Mouse (Mus musculus) left cerebral cortex, postnatal 36 days (tissue): Measurements from ENCODE around the gene Jam3. TPM values are rescaled to one million over a fixed set of nuclear protein-coding genes. Genes with fewer than 3 reads are reported as not detected.

ENCODE experiments used
- DNase-seq, 2 experiments: peaks; one replicate each; pipeline ENCODE4 v3.0.0; 2021 to 2022; ENCODE audit warnings: low spot score in 2 of 2, mixed read lengths in 1 of 2
- intact Hi-C: fragments of 180-260 bp; cut with DNase I; formaldehyde crosslinking; loops from one replicate; pipeline ENCODE4 v1.15.1; 2025
- total RNA-seq, 2 experiments: library from RNA; stranded (reverse); gene quantifications; 2 replicates each; pipeline ENCODE4 v1.2.3; 2021

The Jam3 gene
- total RNA-seq, 2 experiments from 2014 or later = 34.6 to 38.7 TPM

DNA sequence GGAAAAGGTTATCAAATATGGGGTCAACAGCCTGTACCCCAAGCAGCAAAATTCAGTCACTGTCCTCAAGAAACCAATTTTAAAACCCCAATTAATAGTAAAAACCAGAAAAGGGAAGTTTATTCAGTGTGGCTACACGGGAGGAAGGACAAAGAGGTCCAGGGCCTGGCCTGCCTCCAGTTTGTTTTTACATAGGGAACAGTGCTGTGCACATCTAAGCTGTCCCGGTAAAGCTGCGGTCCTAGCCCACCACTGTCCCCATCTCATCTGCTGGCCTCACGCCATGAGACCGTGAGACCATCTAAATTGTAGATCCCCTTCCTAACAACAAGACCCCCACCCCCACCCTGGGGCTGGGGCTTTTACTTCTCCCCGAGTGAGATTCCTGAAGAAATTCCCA is 29.8 kb downstream of the Jam3 start:
- intact Hi-C loops = no loop called here
- DNase-seq = no peak

DNA sequence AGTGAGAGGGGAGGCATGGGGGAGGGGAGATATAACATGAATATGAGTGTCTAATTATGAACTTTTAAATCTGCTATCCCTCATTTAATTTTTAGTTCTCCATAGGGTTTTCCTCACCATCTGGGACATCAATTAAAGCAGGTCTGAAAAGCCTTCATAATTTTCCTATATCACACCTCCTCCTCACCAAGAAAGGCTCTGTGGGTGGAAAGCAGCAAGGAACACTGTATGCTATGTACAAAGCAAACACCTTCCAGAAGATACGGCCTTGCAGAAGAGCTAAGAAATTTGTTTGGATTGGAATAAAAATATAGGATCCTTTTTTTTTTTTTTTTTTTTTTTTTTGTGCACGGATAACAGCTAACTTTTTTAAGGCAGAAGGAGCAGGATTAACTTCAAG is 31.3 kb downstream of the Jam3 start:
- intact Hi-C loops = loop anchor here (1.0 kb wide), 1 partner anchor 14 kb away; no protein-coding TSS in a partner anchor
- peak in 1 of 2 experiments; percentile 38 for DNase-seq

DNA sequence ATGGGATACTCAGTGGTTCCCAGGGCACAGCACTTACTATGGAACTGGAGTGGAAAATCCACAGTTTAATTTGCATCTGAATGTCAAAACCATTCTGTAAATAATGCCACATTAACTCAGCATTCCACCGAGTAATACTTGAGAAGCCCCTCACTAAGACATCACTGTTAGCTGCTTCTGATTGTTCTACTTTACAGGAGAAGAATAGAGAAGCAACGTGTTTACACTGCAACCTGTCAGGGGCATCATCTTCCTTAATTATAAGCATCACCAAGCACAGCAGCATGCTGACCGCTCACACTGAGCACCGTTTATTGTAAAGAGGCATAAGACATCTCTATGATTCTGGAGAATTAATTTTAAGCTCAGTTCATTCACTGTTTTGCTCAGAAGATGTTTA is 32.3 kb downstream of the Jam3 start:
- intact Hi-C loops = no loop called here
- DNase-seq = no peak

DNA sequence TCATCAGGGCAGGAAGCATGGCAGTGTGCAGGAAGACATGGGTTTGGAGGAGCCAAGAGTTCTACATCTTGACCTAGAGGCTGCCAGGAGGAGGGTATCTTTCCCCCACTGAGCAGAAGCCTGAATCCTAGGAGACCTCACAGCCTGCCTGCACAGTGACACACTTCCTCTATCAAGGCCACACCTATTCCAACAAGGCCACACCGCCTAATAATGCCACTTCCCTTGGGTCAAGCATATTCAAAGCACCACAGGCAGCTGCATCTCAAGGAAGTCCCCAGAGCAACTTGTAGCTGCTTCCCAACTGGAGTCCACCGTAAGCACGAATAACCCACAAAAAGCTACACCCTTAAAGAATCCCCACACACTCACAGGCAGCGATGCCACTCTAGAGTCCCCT is 33.1 kb downstream of the Jam3 start:
- intact Hi-C loops = no loop called here
- no peak for DNase-seq

DNA sequence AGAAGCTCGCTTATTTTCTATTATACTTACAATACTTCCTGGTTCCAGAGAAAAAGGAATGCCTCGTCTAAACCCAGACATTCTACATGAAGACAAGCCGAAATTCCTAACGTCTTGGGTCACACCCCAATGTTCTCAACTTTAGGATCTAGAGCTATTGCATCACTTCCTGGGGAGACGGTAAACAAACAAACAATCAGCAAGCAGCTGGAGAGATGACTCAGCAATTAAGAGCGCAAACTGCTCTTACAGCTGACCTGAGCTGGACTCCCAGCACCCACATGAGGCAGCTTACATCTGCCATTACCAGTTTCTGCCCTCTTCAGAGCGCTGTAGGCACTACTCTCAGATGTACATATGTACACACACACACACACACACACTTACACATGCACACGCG is 34.0 kb downstream of the Jam3 start:
- intact Hi-C loops = no loop called here
- DNase-seq = no peak

DNA sequence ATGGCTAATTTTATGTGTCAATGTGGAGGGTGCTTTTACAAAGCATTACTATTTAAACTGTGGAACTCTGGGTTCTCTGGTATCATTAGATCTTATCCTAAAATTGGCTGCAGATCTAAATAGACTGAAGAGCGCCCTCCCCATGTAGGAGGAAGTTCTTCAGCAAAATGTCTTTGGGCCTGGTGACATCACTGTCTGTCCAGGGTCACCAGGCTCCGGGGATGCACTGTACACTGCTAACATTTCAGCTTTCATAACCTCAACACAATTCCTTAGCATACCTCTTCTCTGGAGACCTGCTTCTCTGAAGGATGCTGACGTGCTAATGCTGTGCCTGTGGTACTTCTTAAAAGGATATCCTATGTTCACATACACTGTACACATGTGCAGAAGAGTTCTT is 43.5 kb downstream of the Jam3 start:
- intact Hi-C loops = no loop called here
- DNase-seq = no peak

DNA sequence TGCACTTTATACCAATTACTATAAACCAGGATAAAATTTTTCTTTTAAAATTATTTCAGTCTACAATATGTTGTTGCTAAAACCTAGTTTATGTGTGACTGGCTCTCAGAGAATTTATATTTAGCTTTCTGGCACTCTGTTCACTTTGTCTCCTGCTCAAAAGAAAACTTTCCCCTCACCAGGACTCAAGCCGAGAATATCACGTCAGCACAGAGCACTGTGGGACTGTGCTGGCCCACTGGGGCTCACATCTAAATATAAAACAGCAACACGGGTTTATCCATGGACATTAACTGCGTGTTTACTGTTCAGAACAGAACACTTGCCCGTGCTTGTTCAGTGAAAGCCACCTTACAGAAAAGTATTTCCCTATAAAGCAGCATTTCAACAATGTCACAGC is 44.5 kb downstream of the Jam3 start:
- intact Hi-C loops = loop anchor here (1.0 kb wide), 1 partner anchor 14 kb away; no protein-coding TSS in a partner anchor
- peak in 1 of 2 experiments; percentile 55 for DNase-seq

DNA sequence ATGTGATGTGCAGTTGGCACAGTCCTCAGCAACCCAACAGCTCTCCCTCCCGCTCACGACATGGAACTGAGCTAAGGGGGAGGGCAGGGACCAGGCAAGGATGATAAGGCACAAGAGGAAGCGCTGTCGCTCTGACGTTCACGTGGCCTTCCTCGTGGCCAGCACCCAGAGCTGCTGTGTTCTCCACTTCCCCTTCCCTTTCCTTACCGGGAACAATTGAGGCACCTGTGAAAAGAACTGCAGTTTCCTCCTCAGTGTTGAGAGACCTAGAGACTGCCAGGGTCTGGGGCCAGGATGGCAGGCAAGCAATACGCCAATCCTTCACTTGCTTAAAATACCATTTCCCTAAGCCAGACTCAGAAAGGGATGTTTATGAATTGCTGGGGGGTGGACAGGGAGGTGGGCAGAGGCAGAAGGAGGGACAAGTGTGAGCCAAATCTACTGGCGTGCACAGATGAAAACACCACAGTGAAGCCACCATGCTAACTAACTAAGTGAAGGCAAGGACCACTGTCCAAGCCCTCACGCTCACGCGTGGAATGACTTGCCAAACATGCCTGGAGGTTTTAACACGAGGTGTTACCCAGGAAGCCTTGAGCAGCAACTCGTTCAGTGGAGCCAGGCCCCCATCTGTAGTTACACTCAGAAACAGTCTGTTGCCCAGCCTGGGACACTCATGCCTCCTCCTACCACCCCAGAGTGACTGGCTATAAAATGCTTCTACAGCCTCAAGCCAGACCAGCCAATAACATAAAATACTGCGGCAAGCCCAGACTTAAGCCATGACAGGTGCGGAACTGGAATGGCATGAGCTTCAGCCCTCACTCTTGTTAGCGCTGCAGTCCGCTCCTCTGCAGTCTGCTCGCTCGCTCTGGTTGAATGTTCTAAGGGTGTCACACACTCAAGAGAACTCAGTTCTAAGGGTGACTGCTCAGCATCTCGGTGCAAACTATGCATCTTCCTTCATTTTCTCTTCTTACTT is 45.4 kb downstream of the Jam3 start:
- intact Hi-C loops = loop anchor here (1.0 to 5.0 kb wide), 2 partner anchors 14 to 217 kb away; no protein-coding TSS in a partner anchor
- DNase-seq = peak; percentile 63 to 73

DNA sequence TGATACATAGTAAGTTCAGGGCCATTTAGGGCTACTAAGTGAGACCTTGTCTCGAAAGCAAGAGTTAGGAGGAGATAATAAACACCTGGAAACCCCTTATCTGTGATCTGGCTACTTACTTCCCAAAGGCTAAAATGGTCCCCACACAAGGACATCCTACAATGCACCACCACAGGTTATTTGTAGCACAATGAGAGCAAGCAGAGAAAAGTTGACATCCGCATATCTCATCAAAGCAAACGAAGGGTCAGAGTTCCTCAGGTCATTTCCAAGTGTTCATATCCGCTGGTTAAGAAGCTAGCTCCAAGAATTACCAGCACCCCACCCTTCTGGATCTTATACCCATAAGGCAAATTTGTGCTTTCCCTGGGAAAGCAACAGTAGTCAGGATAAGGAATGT is 46.8 kb downstream of the Jam3 start:
- no peak for DNase-seq
- intact Hi-C loops = loop anchor here (5.0 kb wide), 1 partner anchor 219 kb away; no protein-coding TSS in a partner anchor

DNA sequence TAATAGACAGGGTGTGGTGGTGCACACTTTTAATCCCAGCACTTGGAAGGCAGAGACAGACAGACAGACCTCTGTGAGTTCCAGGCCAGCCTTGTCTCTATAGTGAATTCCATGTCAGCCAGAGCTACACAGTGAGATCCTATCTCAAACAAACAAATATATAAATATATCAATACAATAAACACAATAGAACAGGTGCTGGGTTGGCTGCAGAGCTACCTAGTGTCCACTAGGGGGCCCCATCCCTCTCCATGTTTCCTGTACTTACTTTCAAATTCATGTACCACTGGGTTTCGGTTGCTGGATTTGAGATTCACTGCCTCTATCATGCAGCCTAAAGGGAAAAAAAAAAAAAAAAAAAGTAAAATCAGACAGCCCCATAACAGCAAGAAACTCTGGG is 49.1 kb downstream of the Jam3 start:
- DNase-seq = peak in 1 of 2 experiments; percentile 48
- intact Hi-C loops = loop anchor here (1.0 to 5.0 kb wide), 2 partner anchors 70 to 221 kb away; no protein-coding TSS in a partner anchor

DNA sequence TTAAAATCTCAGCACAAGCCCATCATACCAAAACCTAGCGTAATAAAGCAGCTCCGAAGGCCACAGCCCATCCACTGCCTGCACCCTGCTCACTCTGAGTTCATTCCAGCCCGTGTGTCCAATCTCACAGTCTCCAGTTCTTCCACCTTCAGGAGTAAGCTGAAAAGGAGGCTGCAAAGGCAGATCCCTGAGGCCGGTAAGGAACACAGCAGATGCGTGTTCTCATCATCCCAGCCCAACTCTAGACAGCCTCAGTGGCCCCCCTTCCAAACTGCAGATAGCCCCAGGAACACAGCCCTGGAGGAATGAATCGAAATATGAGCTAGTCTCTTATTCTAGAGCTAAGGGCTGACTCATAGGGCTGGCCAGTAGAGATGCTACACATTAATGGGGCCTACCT is 53.8 kb downstream of the Jam3 start:
- DNase-seq = no peak
- intact Hi-C loops = no loop called here

DNA sequence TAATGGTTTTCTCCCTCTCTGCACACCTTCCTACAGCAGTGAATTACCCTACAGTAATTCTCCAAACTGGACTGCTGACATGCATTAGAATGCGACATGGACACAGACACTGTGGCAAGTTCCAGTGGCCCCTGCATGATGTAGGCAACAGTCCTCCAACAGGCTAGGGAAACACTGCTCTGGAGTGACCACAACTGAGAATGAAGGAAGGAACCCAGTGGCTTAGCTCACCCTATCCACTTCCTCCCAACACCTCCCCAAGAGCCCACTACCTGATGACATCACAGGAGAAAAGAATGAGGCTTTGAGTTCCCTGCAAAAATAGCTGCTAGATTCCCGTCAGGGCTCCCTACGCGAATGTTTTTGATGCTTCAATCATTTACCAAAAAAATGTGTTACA is 55.7 kb downstream of the Jam3 start:
- intact Hi-C loops = no loop called here
- DNase-seq = no peak

DNA sequence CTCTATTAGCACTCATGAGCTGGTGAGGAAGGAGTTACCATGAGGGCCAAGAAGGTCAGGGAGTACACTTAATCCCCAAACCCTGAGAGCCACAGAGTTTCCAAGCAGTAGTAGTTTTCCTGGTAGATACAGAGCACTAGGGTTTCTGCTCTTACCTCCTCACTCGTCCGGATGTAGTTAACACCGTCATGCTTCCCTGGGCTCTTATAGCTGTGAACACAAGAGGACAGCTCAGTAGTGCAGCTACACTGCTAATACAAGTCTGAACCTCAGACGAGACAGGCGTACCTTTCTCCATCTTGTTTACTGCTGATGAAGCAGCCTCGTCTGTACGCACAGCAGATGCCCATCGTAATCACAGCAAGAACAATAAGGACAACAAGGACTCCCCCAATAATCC is 56.7 kb downstream of the Jam3 start:
- intact Hi-C loops = no loop called here
- no peak for DNase-seq

DNA sequence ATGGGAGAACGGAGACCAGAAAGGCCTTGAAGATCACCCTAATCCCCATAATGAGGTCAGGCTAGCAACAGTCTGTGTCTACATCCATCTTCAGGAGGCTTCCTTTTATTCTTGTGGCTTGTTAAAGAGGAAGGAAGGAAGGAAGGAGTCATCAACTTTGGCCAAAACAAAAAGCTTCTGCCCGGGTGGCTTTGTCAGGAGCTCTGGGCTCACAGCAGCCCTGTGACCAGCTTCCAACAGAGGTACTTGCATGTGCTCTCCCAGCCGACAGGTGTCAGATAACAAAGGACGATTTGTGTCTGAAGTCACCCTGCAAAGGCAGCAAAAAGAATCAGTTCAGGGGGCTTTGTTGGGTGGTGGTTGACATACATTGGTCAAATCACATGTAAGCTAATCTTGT is 57.1 kb downstream of the Jam3 start:
- no peak for DNase-seq
- intact Hi-C loops = no loop called here

DNA sequence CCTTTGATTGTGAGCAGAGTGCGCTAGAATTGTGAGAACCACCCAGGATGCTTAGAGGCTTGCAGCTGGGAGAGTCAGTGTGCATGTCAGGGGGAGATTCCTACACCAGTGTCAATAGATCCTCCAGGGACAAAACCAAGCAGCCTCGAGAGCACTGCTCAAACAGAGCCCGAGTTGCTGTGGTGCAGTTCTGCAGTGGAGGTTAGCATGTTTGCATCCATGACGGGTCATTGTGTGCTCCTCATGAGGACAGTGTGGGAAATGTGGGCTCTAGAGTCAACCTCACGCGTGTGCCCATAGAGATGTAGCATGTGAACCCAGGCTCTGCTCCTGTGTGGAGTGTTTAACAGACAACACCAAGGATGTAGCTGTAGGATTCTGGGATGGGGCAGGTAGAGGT is 62.3 kb downstream of the Jam3 start:
- intact Hi-C loops = no loop called here
- DNase-seq = no peak

DNA sequence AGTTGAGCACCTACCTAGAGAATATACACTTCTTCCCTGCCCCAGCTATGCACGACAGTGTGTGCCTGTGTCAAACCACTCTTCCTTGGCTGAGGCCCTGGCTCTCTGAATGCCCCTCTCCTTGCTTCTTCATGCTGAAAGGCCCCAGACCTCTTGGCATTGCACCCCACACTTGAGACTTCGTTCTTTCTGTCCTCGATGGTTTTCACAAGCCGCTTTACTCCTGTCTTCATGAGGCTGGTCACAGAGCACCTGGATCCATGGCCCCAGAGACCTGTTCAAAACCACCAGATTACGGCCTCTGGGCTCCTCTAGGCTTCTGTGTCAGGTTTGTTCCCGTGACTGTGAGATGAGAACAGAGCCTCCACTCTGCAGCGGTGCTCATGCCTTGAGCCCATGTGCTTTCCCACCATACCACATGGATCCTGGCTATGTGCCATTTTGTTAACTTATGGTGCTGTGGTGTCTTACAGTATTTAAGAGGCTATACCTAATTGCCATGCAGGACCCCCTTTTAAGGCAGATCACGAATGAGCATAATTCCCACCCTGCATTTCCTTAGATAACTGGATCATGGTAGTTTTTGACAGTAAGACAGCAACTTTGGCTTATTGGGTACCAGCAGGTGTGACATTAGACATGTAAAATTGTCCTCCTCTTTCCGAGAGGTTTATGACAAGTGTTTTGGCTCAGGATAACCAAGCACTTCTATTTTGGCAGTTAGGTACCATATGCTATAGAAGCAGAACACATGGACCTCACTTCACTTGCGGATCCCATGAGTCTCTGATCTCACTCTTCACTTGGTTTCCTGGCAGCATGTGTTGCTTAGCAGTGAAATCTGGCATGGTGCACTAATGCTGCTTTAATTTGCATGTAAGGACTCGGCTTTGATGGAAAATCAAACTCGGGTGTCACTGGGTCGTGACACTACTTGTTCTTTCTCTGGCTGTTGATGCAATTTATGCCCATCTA is 64.1 kb downstream of the Jam3 start:
- intact Hi-C loops = no loop called here
- DNase-seq = peak in 1 of 2 experiments; percentile 33

DNA sequence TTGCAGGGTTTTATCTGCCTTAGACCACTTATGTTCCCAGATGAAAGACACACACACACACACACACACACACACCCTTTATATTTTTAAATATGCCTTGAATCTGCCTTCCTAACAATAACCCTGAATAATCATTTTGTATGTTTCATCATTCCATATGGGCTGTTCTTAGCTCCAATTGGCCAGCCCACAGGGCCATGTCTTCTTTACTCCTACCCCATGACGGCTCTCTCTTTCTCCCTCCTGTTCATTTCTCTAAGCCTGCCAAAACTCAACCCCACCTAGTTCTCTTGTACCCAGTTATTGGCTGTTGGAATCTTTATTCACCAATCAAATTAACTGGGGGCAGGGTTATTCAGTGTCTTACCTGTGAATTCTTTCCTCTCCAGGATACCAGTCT is 65.1 kb downstream of the Jam3 start:
- DNase-seq = no peak
- intact Hi-C loops = no loop called here

DNA sequence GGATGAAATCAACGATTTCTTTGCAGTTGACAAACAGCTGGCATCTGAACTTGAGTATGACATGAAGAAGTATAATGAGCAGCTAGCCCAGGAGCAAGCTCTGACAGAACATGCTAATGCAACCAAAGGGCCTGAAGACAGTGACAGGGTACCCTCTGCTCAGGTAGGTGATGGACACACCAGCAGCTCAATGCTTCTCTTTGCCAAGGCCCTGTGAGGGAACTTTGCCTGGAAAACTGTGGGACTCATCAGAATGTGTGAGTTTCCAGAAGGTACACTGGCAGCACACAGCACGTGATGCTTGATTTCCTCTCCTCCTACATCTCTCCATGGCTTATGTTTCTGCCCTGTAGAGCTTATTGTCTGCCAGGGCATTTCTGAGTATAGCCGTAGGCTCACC is 67.8 kb downstream of the Jam3 start:
- DNase-seq = no peak
- intact Hi-C loops = no loop called here

DNA sequence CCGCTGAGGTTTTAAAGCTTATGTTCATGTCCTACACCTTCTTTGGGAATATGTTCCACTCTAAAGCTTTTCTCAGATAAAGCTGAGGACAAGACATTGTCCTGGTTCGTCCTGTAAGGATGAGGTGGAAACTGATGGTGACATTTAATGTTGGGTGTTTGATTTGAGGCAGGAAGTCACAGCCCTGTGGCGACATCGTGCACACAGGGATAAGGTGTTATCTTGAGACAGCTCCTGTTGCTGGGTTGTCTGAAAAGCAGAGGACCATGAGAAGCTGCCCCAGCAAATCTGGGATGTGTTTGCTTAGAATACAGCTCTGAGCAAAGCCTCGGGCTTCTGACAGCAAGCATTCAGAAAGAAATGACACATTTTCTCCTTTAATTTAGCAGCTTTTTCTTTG is 69.0 kb downstream of the Jam3 start:
- DNase-seq = no peak
- intact Hi-C loops = no loop called here

DNA sequence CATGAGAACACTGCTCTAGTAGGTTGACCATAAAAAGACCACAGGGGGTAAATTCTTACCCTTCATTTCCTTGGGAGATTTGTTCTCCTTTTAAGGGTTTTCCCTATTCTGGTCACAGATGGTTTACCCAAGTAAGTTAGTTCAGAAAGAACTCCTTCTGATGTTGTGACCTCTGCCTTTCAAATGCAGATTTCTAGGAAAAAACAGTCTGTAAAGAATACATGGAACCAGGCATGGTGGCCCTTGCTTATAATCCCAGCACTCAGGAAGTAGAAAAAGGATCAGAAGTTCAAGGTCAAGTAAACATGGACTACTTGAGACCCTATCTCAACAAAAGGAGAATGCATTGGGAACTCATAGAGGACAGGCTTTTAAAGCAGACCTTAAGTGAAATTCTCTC is 79.4 kb downstream of the Jam3 start:
- no peak for DNase-seq
- intact Hi-C loops = no loop called here
